Mouse (Mus musculus): ENCODE data around the gene Npcd.

- no peak for TF ChIP-seq CTCF (IDR thresholded peaks at IDR 0.05; ENCODE audit: low read depth, low read length)
- no peak for TF ChIP-seq POLR2A (IDR thresholded peaks at IDR 0.05; ENCODE audit: borderline replicate concordance, low read depth, low read length)
Observed at GRCm38 (mm10) chr15:79801646-79802045, 32.4 kb downstream of the Npcd start.
